Mouse (Mus musculus) liver, adult 2 months (tissue): ENCODE data around the gene Cep164.

Experiments
- CTCF ChIP-seq: fragments of 200-500 bp; IDR thresholded peaks from 2 replicates; pipeline ENCODE4 v1.5.1; 2011; ENCODE audit warnings: low read depth, low read length, control low read depth
- POLR2A ChIP-seq: fragments of 200-500 bp; IDR thresholded peaks from 2 replicates; pipeline ENCODE4 v1.6.1; 2011; ENCODE audit warnings: low read length, control low read depth; ENCODE audit not compliant: insufficient read depth; ENCODE audit errors: extremely low read depth

DNA sequence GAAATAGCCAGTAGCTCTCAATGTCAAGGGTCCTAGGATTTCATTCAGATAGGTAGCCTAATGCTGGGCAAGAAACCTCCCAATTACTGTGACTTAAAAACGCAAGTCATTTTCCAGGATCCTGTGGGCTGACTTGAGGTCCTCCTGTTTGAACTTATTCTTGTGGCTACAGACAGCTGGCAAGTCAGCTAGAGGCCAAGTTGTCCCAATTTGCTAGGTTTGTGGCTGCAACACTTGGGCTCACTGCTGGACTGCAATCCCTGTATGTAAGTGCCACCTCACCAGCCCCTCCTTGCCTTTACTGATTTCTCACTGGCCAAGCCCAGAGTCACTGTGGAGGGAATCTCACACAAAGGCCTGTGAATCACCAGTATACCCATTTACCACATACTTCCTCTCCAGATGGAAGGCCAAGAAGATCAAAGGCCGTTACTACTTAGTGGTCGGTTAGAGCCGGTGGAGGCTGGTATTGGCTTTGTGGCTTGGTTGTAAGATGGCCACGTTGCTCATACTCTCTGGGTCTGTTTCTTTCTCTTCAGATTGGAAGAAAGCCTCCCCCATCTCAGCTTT is 18.5 kb upstream of the Cep164 start:
- no peak for TF ChIP-seq CTCF
- no peak for TF ChIP-seq POLR2A
